Mouse (Mus musculus) embryonic fibroblast, embryonic 13.5 days (primary cell): Measurements from ENCODE around the gene Lrrc49.

Experiments used
- CTCF ChIP-seq: IDR thresholded peaks from 2 replicates; pipeline ENCODE4 v1.5.1; 2011; ENCODE audit warnings: mild to moderate bottlenecking, control low read depth, low read length, moderate library complexity, borderline replicate concordance; ENCODE audit not compliant: insufficient read depth
- POLR2A ChIP-seq: IDR thresholded peaks from 2 replicates; pipeline ENCODE4 v1.6.1; 2011; ENCODE audit warnings: low read depth, mild to moderate bottlenecking, control low read depth, low read length, moderate library complexity

- no peak for TF ChIP-seq POLR2A
- no peak for TF ChIP-seq CTCF
Measured at GRCm38 (mm10) chr9:60592974-60593373, 95.0 kb downstream of the Lrrc49 start.
